Mouse (Mus musculus) limb, embryonic 13.5 days (tissue): ENCODE measurements around the gene 1700067K01Rik. TPM values are rescaled to one million over a fixed set of nuclear protein-coding genes. Genes with fewer than 3 reads are reported as not detected.

ENCODE experiments used
- ATAC-seq: fragments of 200-750 bp; cut with Nextera tagmentation; 2 replicates; pipeline ENCODE4 v1.8.0; 2017; ENCODE audit warnings: low read depth, moderate number of reproducible peaks, moderate TSS enrichment; ENCODE audit not compliant: low FRiP score
- H3K27ac ChIP-seq: fragments of 300-500 bp; sonication (generic); 2 replicates; pipeline ENCODE4 v1.5.1; 2015; ENCODE audit warnings: inconsistent platforms, mild to moderate bottlenecking, moderate library complexity
- H3K27me3 ChIP-seq: fragments of 300-500 bp; sonication (generic); 2 replicates; pipeline ENCODE4 v1.6.1; 2015; ENCODE audit warnings: mild to moderate bottlenecking, inconsistent platforms
- H3K36me3 ChIP-seq: fragments of 300-500 bp; sonication (generic); 2 replicates; pipeline ENCODE4 v1.6.1; 2015; ENCODE audit warnings: inconsistent platforms, mild to moderate bottlenecking, moderate library complexity
- H3K4me1 ChIP-seq: fragments of 300-500 bp; sonication (generic); 2 replicates; pipeline ENCODE4 v1.6.1; 2015; ENCODE audit warnings: inconsistent platforms
- H3K4me2 ChIP-seq: fragments of 300-500 bp; sonication (generic); replicated peaks from 2 replicates; pipeline ENCODE4 v1.6.1; 2015; ENCODE audit warnings: inconsistent platforms, mild to moderate bottlenecking, moderate library complexity
- H3K4me3 ChIP-seq: fragments of 300-500 bp; sonication (generic); 2 replicates; pipeline ENCODE4 v1.5.1; 2015; ENCODE audit warnings: moderate library complexity, mild to moderate bottlenecking, inconsistent platforms
- H3K9ac ChIP-seq: fragments of 300-500 bp; sonication (generic); 2 replicates; pipeline ENCODE4 v1.6.1; 2015; ENCODE audit warnings: mild to moderate bottlenecking, inconsistent platforms
- H3K9me3 ChIP-seq: fragments of 300-500 bp; sonication (generic); 2 replicates; pipeline ENCODE4 v1.6.1; 2016; ENCODE audit warnings: inconsistent platforms
- WGBS: fragments of 180-500 bp; shearing (Covaris S2); methylation state at CpG from one replicate; pipeline ENCODE4 v1.1.7; 2015; 5-methylcytosine and 5-hydroxymethylcytosine counted together
- polyA plus RNA-seq: library from polyadenylated mRNA; unstranded; fragments of >200 nt; fragmentation: Nextera tagmentation; extraction: Ambion mirVana; gene quantifications from 2 replicates; pipeline ENCODE4 v1.2.1, GENCODE M21; 2015

The 1700067K01Rik gene
- 1.3 and 1.4 TPM in 2 replicates for polyA plus RNA-seq

GRCm38 (mm10) chr8:84001281-84002000 lies at the start of gene 1700067K01Rik:
Gene 1700067K01Rik, plus strand, starts transcription at chr8:84001502.
- H3K4me1 ChIP-seq, result peaks cover 53% of the 10 kb centered on the region

DNA sequence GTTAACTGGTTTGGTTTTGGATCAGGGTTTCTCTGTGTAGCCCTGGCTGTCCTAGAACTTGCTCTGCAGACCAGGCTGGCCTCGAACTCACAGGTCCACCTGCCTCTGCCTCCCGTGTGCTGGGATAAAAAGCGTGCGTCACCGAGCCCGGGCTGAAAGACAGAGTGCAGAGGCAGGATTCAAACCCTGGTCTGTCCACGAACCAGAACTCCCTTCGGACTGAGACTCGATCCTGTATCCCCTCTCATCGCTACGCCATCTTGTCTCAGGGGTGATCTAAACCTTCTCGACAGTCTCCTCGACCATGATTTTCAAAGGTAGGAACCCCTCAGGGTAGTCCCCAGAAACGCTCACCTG lies 46.6 kb upstream of the 1700067K01Rik start:
- WGBS, result 2% methylated on average over 14 of the region's 14 CpGs

More at GRCm38 (mm10) chr8:84001281-84002000, at the start of gene 1700067K01Rik:
- H3K27me3 ChIP-seq, result 0 out of 2 replicates have a peak, but pooled peaks cover 12% of the 10 kb centered on the region
- peaks cover 36% of the 10 kb centered on the region for H3K36me3 ChIP-seq
- no peaks in the 10 kb centered on the region for H3K9me3 ChIP-seq
- H3K9ac ChIP-seq, result peak within 1 kb of the TSS; percentile 51
- peak within 1 kb of the TSS; percentile 47 for H3K4me2 ChIP-seq
- 24% methylated on average over 61 of the region's 61 CpGs for WGBS
- H3K27ac ChIP-seq, result no peak within 1 kb of the TSS
- H3K4me3 ChIP-seq, result peak within 1 kb of the TSS; percentile 15; the same call in 1 of the 2 replicates
- no peak for ATAC-seq

GRCm38 (mm10) chr8:83955106-83955957 lies 46.0 kb upstream of the 1700067K01Rik start, which contains the start of the genes Gm10644 and Asf1b:
Gene Gm10644, minus strand, starts transcription at chr8:83955205.
Gene Asf1b, plus strand, starts transcription at chr8:83955507.
- peak; percentile 97 for ATAC-seq
- Histone ChIP-seq H3K4me3 (peak within 1 kb of the TSS; percentile 62), H3K36me3 (no peaks in the 10 kb centered on the region), H3K27ac (no peak within 1 kb of the TSS), H3K4me1 (peaks cover 19% of the 10 kb centered on the region), H3K9me3 (no peaks in the 10 kb centered on the region), H3K4me2 (peak within 1 kb of the TSS; percentile 91), H3K27me3 (no peaks in the 10 kb centered on the region), H3K9ac (peak within 1 kb of the TSS; percentile 67)
- WGBS, result under 1% methylated on average over 75 of the region's 75 CpGs

More for the DNA sequence above, 46.6 kb upstream of the 1700067K01Rik start:
- ATAC-seq, result no peak; the same call in 1 of the 2 replicates
- Histone ChIP-seq H3K36me3 (no peaks in the 10 kb centered on the region), H3K27me3 (no peaks in the 10 kb centered on the region), H3K4me2 (peak overlapping the region; percentile 91), H3K27ac (no peak overlapping the region), H3K9me3 (no peaks in the 10 kb centered on the region), H3K4me1 (peaks cover 19% of the 10 kb centered on the region), H3K4me3 (peak overlapping the region; percentile 62), H3K9ac (peak overlapping the region; percentile 67)

DNA sequence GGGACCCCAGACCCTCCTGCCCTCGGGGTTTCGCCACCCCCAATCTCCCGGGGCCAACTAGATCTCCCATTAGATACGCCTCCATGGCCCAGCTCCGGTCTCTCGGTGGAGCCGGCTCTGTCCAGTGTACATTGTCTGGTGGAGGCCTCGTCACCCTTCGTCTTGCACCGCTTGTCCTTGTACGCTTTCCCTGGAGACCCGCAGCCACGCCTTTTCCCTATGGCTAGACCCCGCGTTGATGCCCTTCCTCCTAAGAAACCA lies 45.4 kb upstream of the 1700067K01Rik start:
- no peaks in the 10 kb centered on the region for H3K27me3 ChIP-seq
- H3K4me2 ChIP-seq, result peak overlapping the region; percentile 91
- 2% methylated on average over 15 of the region's 15 CpGs for WGBS
- no peak overlapping the region for H3K27ac ChIP-seq
- H3K4me3 ChIP-seq, result peak overlapping the region; percentile 62
- peak overlapping the region; percentile 67 for H3K9ac ChIP-seq
- no peaks in the 10 kb centered on the region for H3K36me3 ChIP-seq
- no peak for ATAC-seq
- H3K9me3 ChIP-seq, result no peaks in the 10 kb centered on the region
- peaks cover 19% of the 10 kb centered on the region for H3K4me1 ChIP-seq

GRCm38 (mm10) chr8:83956789-83957188 lies 44.5 kb upstream of the 1700067K01Rik start:
- peak overlapping the region; percentile 62 for H3K4me3 ChIP-seq
- ATAC-seq, result no peak
- H3K9me3 ChIP-seq, result no peaks in the 10 kb centered on the region
- H3K27ac ChIP-seq, result no peak overlapping the region
- H3K4me2 ChIP-seq, result peak overlapping the region; percentile 91
- peak overlapping the region; percentile 67 for H3K9ac ChIP-seq
- no peaks in the 10 kb centered on the region for H3K36me3 ChIP-seq
- no peaks in the 10 kb centered on the region for H3K27me3 ChIP-seq
- 27% methylated on average over 1 of the region's 1 CpGs for WGBS
- peaks cover 19% of the 10 kb centered on the region for H3K4me1 ChIP-seq

DNA sequence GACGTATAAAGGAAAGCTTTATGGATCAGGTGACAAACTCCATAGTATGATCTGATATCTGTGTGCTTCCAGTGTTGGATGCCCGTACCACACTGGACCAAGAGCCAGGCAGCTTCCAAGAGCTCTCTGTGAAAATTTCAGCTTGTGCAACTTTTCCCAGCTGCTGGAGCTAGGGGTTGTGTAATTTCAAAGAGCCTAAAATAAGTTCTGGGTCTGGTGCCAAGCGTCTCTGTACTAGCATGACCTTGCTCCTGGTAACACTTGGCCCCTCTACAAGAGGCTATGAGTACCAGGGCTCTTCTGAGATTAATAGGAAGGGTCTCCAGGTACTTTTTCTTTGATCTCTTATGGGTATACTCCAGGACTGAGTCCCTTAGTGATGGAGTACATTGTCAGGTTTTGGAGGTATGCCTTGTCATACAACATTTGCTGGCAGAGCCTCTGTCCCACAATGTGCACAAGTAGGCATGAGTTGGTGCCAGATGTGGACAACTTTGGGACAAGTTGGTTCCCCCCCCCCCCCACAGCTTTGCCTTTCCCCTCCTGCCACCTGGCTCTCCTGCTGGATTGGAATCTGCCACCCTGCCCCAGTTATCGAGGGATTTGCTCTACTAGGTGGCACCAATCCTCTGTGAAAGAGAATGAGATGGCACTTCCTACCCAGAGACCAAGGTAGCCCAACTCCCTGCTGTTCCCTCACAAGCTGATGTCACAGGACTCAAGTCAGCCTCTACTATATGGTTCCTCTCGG lies 37.1 kb upstream of the 1700067K01Rik start:
- ATAC-seq, result no peak
- no peak overlapping the region for H3K27ac ChIP-seq
- peaks cover 28% of the 10 kb centered on the region for H3K36me3 ChIP-seq
- no peak overlapping the region for H3K4me2 ChIP-seq
- WGBS, result 90% methylated on average over 5 of the region's 5 CpGs
- no peaks in the 10 kb centered on the region for H3K9me3 ChIP-seq
- H3K27me3 ChIP-seq, result no peaks in the 10 kb centered on the region
- no peak overlapping the region for H3K4me3 ChIP-seq
- H3K9ac ChIP-seq, result no peak overlapping the region
- H3K4me1 ChIP-seq, result no peaks in the 10 kb centered on the region

- Histone ChIP-seq H3K4me3 (no peak overlapping the region), H3K9ac (no peak overlapping the region), H3K36me3 (peaks cover 37% of the 10 kb centered on the region), H3K27ac (no peak overlapping the region), H3K27me3 (no peaks in the 10 kb centered on the region), H3K9me3 (no peaks in the 10 kb centered on the region), H3K4me1 (peaks cover 5% of the 10 kb centered on the region; the same call in 1 of the 2 replicates), H3K4me2 (no peak overlapping the region)
- no peak for ATAC-seq
- WGBS, result 90% methylated on average over 7 of the region's 7 CpGs
Observed at GRCm38 (mm10) chr8:83967701-83968100, 33.6 kb upstream of the 1700067K01Rik start.

- WGBS, result 92% methylated on average over 4 of the region's 4 CpGs
- Histone ChIP-seq H3K4me1 (peaks cover 20% of the 10 kb centered on the region), H3K9ac (no peak overlapping the region), H3K4me2 (no peak overlapping the region), H3K4me3 (no peak overlapping the region), H3K9me3 (no peaks in the 10 kb centered on the region), H3K27ac (no peak overlapping the region), H3K27me3 (no peaks in the 10 kb centered on the region), H3K36me3 (peaks cover 29% of the 10 kb centered on the region)
- ATAC-seq, result no peak
Observed at GRCm38 (mm10) chr8:83971121-83971520, 30.2 kb upstream of the 1700067K01Rik start.

GRCm38 (mm10) chr8:83971661-83972060 lies 29.6 kb upstream of the 1700067K01Rik start:
- no peak overlapping the region; the same call in 1 of the 2 replicates for H3K9ac ChIP-seq

GRCm38 (mm10) chr8:83972150-83973120 lies 28.9 kb upstream of the 1700067K01Rik start, which contains the start of gene Prkaca:
Gene Prkaca, plus strand, starts transcription at chr8:83972993.
- ATAC-seq, result peak; percentile 100
- Histone ChIP-seq H3K9ac (peak within 1 kb of the TSS; percentile 94), H3K9me3 (no peaks in the 10 kb centered on the region), H3K36me3 (peaks cover 27% of the 10 kb centered on the region), H3K4me3 (peak within 1 kb of the TSS; percentile 95), H3K4me1 (peaks cover 32% of the 10 kb centered on the region), H3K27me3 (no peaks in the 10 kb centered on the region), H3K4me2 (peak within 1 kb of the TSS; percentile 98), H3K27ac (peak within 1 kb of the TSS; percentile 55; the same call in 1 of the 2 replicates)
- under 1% methylated on average over 61 of the region's 94 CpGs for WGBS

More at GRCm38 (mm10) chr8:83971661-83972060, 29.6 kb upstream of the 1700067K01Rik start:
- H3K36me3 ChIP-seq, result peaks cover 29% of the 10 kb centered on the region
- peak overlapping the region; percentile 87 for H3K4me2 ChIP-seq
- 78% methylated on average over 6 of the region's 6 CpGs for WGBS
- peak overlapping the region; percentile 95 for H3K4me3 ChIP-seq
- H3K27me3 ChIP-seq, result no peaks in the 10 kb centered on the region
- ATAC-seq, result no peak
- peaks cover 24% of the 10 kb centered on the region for H3K4me1 ChIP-seq
- no peak overlapping the region for H3K27ac ChIP-seq
- no peaks in the 10 kb centered on the region for H3K9me3 ChIP-seq
